Mouse (Mus musculus): ENCODE data around the gene Dbp. TPM values are rescaled to one million over a fixed set of nuclear protein-coding genes. Genes with fewer than 3 reads are reported as not detected.
A peak's percentile ranks its signal among the peaks of the same experiment; 100 is the strongest.

The Dbp gene
- polyA plus RNA-seq, 1 experiment from 2014 or later: 3.1 TPM

DNA sequence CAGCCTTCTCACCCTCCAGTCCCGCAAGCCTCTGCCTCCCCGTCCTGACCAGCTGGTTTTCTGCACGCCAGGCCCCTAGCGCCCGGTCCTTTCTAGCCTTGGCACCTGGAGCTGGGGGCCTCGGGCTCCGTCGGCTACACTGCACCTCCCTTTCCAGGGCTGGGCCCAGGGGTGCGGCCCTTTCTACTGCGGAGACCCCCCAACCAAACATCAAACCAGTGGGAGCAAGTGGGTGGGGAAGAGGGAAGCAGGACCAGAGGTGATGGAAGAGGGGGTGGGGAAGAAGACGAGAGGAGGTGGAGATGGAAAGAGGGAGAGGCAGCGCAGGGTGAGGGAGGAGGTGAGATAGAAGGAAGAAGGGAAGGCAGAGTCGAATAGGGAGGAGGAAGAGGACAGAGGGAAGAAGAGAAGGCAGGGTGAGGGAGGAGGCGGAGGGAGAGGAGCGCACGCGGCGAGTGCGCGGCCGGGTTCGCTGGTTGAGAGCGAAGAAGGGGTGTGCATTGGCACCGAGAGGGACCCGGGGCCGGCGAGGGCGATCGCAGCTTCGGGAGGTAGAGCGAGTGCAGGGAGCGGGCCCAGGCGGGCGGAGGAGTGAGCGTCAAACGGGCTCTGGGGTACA lies 5.3 kb upstream of the Dbp start, which contains the start of gene Car11:
Gene Car11 (plus strand): TSS at position 321 of the 619 bp plus-strand sequence.
- Histone ChIP-seq H3K4me2 (peak within 1 kb of the TSS; percentile 88), H3K4me1 (replicated peaks) (peaks cover 57% of the 10 kb centered on the region), H3K36me3 (no peaks in the 10 kb centered on the region), H3K4me3 (peak within 1 kb of the TSS; percentile 52), H3K27ac (replicated peaks) (peak within 1 kb of the TSS; percentile 80), H3K27me3 (peaks cover 27% of the 10 kb centered on the region), H3K9ac (peak within 1 kb of the TSS; percentile 81), H3K9me3 (no peaks in the 10 kb centered on the region)
- ATAC-seq (ENCODE audit: low read depth): peak; percentile 1; the same call in 1 of the 2 replicates
- WGBS: 1% methylated on average over 33 of the region's 36 CpGs

DNA sequence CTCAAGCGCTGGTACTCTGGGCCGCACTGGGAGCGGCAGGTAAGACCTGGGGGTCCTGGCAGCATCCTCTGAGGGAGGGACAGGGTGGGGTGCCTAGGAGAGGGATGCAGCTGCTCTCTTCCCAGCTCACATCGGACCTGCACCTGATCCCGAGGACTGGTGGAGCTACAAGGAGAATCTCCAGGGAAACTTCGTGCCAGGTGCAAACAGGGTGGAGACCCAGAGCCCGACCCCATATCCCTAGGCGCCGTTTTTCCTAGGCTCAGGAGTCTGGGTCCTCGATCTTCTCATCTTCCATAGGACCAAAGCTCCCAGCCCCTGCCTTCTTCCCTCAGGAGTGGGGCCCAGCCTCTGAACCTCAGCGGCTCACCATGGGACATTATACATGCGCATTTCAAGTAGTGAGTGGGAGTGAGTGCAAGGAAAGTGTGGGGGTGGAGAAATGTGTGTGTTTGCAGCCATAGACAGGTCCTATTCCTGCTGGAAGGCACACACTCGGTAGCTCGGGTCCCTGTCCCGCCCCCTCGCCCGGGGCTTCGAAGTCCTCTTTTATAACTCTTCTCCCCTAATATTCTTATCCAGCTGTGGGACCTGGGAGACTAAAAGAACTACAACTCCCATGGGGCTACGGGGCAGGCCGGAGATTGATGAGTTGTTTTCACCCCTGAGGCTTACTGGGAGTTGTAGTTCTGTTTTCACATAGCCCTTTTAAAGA lies 4.4 kb upstream of the Dbp start:
- peaks cover 61% of the 10 kb centered on the region for H3K4me1 ChIP-seq (replicated peaks)
- peak; percentile 7; the same call in 1 of the 2 replicates for ATAC-seq (ENCODE audit: low read depth)
- H3K9ac ChIP-seq: peak overlapping the region; percentile 81
- peak overlapping the region; percentile 80 for H3K27ac ChIP-seq (replicated peaks)
- H3K36me3 ChIP-seq: no peaks in the 10 kb centered on the region
- H3K27me3 ChIP-seq: peaks cover 27% of the 10 kb centered on the region
- H3K4me2 ChIP-seq: peak overlapping the region; percentile 88
- no peaks in the 10 kb centered on the region for H3K9me3 ChIP-seq
- WGBS: 1% methylated on average over 20 of the region's 20 CpGs
- H3K4me3 ChIP-seq: peak overlapping the region; percentile 52

DNA sequence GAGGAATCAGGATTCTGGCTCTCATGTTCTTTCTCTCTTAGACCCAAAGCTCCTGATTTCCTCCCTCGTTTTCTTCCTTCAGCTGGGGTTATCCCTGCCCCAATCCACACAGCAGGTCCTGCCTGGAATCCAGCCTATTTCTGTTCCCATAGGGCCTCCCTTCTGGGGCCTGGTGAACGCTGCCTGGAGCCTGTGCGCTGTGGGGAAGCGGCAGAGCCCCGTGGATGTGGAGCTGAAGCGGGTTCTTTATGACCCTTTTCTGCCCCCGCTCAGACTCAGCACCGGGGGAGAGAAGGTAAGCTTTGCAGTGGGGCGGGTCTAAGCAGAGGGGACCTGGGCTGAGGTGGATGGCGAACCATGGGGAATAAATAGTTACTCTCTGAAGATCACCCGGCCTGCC lies 3.8 kb upstream of the Dbp start:
- 21% methylated on average over 11 of the region's 11 CpGs for WGBS
- ATAC-seq (ENCODE audit: low read depth): no peak
- peak overlapping the region; percentile 67 for H3K9ac ChIP-seq
- H3K36me3 ChIP-seq: no peaks in the 10 kb centered on the region
- H3K4me1 ChIP-seq (replicated peaks): peaks cover 67% of the 10 kb centered on the region
- no peaks in the 10 kb centered on the region for H3K9me3 ChIP-seq
- peak overlapping the region; percentile 88 for H3K4me2 ChIP-seq
- peak overlapping the region; percentile 52 for H3K4me3 ChIP-seq
- H3K27me3 ChIP-seq: peaks cover 27% of the 10 kb centered on the region
- H3K27ac ChIP-seq (replicated peaks): peak overlapping the region; percentile 76

DNA sequence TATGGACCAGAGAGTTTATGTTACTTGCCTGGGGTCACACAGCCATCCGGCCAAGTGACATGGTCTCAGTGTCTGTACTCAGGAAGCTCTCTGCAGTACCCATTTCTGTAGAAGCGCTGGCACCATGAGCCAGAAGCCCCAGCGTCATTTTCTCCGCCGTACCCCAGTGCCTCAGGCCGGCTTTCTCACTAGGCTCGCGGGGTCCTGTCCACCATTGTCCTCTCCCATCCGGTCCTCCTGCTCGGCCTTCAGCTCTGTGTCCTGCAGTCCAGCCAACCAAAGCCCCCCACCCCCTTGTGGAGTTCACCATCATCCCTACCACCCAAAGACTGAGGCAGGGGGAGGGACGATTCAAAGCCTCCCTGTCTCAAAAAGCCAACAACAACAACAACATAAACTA lies 3.3 kb upstream of the Dbp start:
- peak overlapping the region; percentile 67; the same call in 1 of the 2 replicates for H3K9ac ChIP-seq
- WGBS: 79% methylated on average over 11 of the region's 11 CpGs
- H3K36me3 ChIP-seq: no peaks in the 10 kb centered on the region
- no peaks in the 10 kb centered on the region for H3K9me3 ChIP-seq
- peak overlapping the region; percentile 88 for H3K4me2 ChIP-seq
- H3K27ac ChIP-seq (replicated peaks): no peak overlapping the region
- H3K27me3 ChIP-seq: peaks cover 27% of the 10 kb centered on the region
- H3K4me1 ChIP-seq (replicated peaks): peaks cover 73% of the 10 kb centered on the region
- peak overlapping the region; percentile 52 for H3K4me3 ChIP-seq
- ATAC-seq (ENCODE audit: low read depth): no peak

DNA sequence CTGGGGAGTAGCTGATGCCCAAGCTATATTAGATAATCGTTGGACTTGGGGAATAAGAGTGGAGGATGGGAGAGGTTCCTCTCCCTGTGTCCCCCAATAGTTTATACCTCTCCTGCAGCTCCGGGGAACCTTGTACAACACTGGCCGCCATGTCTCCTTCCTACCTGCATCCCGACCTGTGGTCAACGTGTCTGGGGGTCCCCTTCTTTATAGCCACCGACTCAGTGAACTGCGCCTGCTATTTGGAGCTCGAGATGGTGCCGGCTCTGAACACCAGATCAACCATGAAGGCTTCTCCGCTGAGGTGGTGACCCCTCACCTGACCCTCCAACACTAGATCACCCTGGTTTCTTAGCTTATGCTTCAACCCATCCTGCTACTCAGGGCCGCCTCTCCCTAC lies 2.6 kb upstream of the Dbp start:
- H3K4me3 ChIP-seq: no peak overlapping the region
- ATAC-seq (ENCODE audit: low read depth): no peak
- H3K27ac ChIP-seq (replicated peaks): no peak overlapping the region
- H3K9me3 ChIP-seq: no peaks in the 10 kb centered on the region
- peaks cover 27% of the 10 kb centered on the region for H3K27me3 ChIP-seq
- H3K4me1 ChIP-seq (replicated peaks): peaks cover 80% of the 10 kb centered on the region
- 0 out of 2 replicates have a peak overlapping the region, but pooled peaks have one; percentile 99 for H3K4me2 ChIP-seq
- WGBS: 87% methylated on average over 11 of the region's 11 CpGs
- H3K36me3 ChIP-seq: no peaks in the 10 kb centered on the region
- H3K9ac ChIP-seq: no peak overlapping the region

DNA sequence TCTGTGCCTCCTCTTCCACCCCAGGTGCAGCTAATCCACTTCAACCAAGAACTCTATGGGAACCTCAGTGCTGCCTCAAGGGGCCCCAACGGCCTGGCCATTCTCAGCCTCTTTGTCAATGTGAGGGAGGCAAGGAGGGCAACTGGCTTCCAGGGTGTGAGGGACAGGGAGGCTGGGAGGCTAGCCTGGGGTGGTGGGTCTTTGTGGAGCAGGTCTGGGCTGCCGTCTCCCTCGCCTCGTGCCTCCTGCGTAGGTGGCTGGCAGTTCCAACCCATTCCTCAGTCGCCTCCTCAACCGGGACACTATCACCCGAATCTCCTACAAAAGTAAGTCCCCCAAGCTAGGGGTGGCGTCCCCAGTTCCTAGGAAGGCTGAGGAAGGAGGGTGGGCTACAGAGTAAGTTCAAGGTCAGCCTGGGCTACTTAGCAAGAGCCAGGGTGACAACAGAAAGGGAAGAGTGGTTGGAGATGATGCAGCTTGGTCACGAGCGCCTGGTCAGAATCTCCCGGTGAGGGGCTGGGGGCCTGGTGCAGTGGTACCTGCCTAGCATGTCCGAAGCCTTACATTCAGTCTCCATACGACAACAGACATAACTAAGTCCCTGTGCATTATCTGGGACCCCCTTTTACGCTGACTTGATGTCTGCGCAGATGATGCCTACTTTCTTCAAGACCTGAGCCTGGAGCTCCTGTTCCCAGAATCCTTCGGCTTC lies 1.9 kb upstream of the Dbp start:
- WGBS: 92% methylated on average over 17 of the region's 17 CpGs

DNA sequence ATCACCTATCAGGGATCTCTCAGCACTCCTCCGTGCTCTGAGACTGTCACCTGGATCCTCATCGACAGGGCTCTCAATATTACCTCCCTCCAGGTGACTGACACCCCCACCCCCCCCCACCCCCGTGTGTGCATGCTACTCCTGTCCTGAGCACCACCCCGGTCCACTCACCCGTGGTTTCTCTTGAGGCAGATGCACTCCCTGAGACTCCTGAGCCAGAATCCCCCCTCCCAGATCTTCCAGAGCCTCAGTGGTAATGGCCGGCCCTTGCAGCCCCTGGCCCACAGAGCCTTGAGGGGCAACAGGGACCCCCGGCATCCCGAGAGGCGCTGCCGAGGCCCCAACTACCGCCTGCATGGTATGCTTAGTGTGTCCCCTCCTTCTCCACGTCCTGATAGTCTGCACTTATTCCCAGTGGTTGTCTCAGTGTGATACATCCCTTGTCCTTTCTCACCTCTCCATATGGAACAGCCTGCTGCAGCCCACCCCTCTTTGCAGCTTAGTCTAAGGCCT lies 1.3 kb upstream of the Dbp start:
- peak overlapping the region; percentile 75 for H3K9ac ChIP-seq
- H3K27ac ChIP-seq (replicated peaks): peak overlapping the region; percentile 92

More for the DNA sequence above, 1.9 kb upstream of the Dbp start:
- peaks cover 86% of the 10 kb centered on the region for H3K4me1 ChIP-seq (replicated peaks)
- peak overlapping the region; percentile 99 for H3K4me2 ChIP-seq
- peaks cover 24% of the 10 kb centered on the region for H3K27me3 ChIP-seq
- H3K27ac ChIP-seq (replicated peaks): peak overlapping the region; percentile 92
- no peak for ATAC-seq (ENCODE audit: low read depth)
- H3K4me3 ChIP-seq: peak overlapping the region; percentile 60; the same call in 1 of the 2 replicates
- H3K36me3 ChIP-seq: no peaks in the 10 kb centered on the region
- peak overlapping the region; percentile 75 for H3K9ac ChIP-seq
- no peaks in the 10 kb centered on the region for H3K9me3 ChIP-seq

DNA sequence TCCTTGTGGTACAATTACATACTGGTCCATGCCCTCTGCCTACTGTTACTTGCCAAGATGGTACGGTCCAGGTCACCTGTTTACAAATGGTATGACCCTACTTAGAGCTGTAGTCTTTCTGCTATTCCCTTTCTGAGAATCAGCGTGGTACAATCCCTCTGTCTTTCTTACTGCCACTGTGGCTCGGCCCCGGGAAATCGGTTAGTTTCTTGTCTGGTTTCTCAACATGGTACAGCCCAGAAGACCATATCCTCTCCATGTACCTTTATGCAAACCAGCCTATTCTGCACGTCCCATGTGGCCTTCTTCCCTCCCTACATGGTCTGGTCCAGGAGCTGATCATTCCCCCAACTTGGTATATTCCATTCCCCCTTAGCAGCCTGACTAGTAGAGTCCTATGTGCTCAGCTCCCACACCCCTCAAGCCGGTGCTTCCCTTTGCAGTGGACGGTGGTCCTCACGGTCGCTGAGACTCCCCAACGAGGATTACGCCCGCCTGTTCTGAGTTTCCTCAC lies 785 bp upstream of the Dbp start:
- WGBS: under 1% methylated on average over 13 of the region's 13 CpGs
- no peaks in the 10 kb centered on the region for H3K36me3 ChIP-seq
- H3K4me2 ChIP-seq: peak overlapping the region; percentile 99
- H3K27ac ChIP-seq (replicated peaks): peak overlapping the region; percentile 92
- H3K4me3 ChIP-seq: peak overlapping the region; percentile 60
- H3K9ac ChIP-seq: peak overlapping the region; percentile 75
- H3K27me3 ChIP-seq: peaks cover 14% of the 10 kb centered on the region
- H3K4me1 ChIP-seq (replicated peaks): peaks cover 89% of the 10 kb centered on the region
- ATAC-seq (ENCODE audit: low read depth): peak; percentile 60
- H3K9me3 ChIP-seq: no peaks in the 10 kb centered on the region

More for the DNA sequence above, 1.3 kb upstream of the Dbp start:
- Histone ChIP-seq H3K4me2 (peak overlapping the region; percentile 99), H3K4me1 (replicated peaks) (peaks cover 89% of the 10 kb centered on the region), H3K4me3 (peak overlapping the region; percentile 60), H3K27me3 (peaks cover 19% of the 10 kb centered on the region), H3K36me3 (no peaks in the 10 kb centered on the region), H3K9me3 (no peaks in the 10 kb centered on the region)
- ATAC-seq (ENCODE audit: low read depth): no peak
- 37% methylated on average over 12 of the region's 12 CpGs for WGBS

DNA sequence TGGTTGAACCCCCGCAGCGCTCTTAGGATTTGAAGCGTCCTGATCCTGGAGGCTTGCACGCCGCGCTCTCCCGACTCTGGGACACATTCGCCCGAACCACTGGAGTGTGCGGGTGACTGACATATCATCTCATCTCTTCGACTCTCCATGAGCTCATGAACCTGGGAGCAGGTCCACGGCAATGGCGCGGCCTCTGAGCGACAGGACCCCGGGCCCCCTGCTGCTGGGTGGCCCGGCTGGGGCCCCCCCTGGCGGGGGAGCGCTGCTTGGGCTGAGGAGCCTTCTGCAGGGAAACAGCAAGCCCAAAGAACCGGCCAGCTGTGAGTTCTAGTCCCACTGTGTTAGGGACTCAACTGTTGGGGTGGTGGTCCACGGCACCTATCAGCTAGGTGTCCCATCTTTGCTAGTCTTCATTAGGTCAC lies 566 bp downstream of the Dbp start:
- Histone ChIP-seq H3K27me3 (0 out of 2 replicates have a peak, but pooled peaks cover 1% of the 10 kb centered on the region), H3K27ac (replicated peaks) (peak overlapping the region; percentile 74), H3K9me3 (no peaks in the 10 kb centered on the region), H3K4me3 (peak overlapping the region; percentile 60), H3K36me3 (peaks cover 11% of the 10 kb centered on the region), H3K4me1 (replicated peaks) (peaks cover 88% of the 10 kb centered on the region), H3K9ac (peak overlapping the region; percentile 82), H3K4me2 (peak overlapping the region; percentile 99)
- no peak for ATAC-seq (ENCODE audit: low read depth)
- WGBS: under 1% methylated on average over 21 of the region's 21 CpGs

DNA sequence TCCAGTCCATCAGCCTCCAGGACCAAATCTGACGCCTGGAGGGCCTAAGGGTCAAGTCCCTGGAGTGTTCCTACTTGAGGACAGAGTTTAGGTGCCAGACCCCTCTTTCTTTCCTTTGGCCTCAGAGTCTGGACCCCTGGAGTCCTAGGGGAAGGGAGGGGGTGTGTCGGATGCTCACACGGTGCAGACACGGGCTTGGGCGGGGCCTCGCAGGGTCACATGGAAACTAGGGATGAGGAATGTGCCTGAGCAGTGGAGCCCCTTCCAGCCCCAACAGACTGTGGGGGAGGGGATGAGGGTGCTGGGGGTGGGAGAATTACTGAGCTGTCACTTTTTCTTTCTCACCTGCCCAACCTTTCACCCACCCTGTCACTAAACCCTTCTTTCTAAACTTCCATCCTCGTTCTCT lies 989 bp downstream of the Dbp start:
- no peak for ATAC-seq (ENCODE audit: low read depth)
- WGBS: 4% methylated on average over 7 of the region's 7 CpGs
- peaks cover 85% of the 10 kb centered on the region for H3K4me1 ChIP-seq (replicated peaks)
- peak overlapping the region; percentile 99 for H3K4me2 ChIP-seq
- H3K4me3 ChIP-seq: peak overlapping the region; percentile 60
- H3K9me3 ChIP-seq: no peaks in the 10 kb centered on the region
- peaks cover 15% of the 10 kb centered on the region for H3K36me3 ChIP-seq
- peak overlapping the region; percentile 74 for H3K27ac ChIP-seq (replicated peaks)
- H3K9ac ChIP-seq: peak overlapping the region; percentile 82
- H3K27me3 ChIP-seq: no peaks in the 10 kb centered on the region

DNA sequence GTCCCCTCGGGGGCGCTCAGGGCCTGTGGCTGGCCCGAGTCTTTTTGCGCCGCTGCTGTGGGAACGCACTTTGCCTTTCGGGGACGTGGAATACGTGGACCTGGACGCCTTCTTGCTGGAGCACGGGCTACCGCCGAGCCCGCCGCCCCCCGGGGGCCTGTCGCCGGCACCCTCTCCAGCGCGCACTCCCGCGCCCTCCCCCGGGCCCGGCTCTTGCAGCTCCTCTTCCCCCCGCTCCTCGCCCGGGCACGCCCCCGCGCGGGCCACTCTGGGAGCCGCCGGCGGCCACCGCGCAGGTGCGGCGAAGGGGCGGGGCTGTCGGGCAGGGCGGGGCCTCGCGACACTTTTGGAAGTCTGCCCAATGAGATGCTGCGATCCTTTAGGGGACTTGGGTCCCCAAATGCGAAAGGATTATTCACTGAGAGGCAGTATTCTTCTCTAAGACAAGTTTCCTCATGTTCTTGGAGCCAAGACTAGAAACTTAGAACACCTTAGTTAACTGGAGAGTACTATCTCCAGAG lies 1.9 kb downstream of the Dbp start:
- H3K4me2 ChIP-seq: peak overlapping the region; percentile 99
- H3K36me3 ChIP-seq: peaks cover 24% of the 10 kb centered on the region
- no peaks in the 10 kb centered on the region for H3K9me3 ChIP-seq
- peaks cover 76% of the 10 kb centered on the region for H3K4me1 ChIP-seq (replicated peaks)
- peak overlapping the region; percentile 61 for H3K27ac ChIP-seq (replicated peaks)
- peak overlapping the region; percentile 60 for H3K4me3 ChIP-seq
- peak overlapping the region; percentile 82 for H3K9ac ChIP-seq
- no peaks in the 10 kb centered on the region for H3K27me3 ChIP-seq
- under 1% methylated on average over 39 of the region's 45 CpGs for WGBS
- no peak for ATAC-seq (ENCODE audit: low read depth)

Data from neural tube, embryonic 13.5 days (tissue).